Mouse (Mus musculus) Patski (cell line): ENCODE data around the gene Art4. TPM values are rescaled to one million over a fixed set of nuclear protein-coding genes. Genes with fewer than 3 reads are reported as not detected.

ENCODE experiments used
- ATAC-seq: fragments of 100-300 bp; one replicate; pipeline ENCODE4 v1.8.0; 2021
- CTCF ChIA-PET: fragments of 350-600 bp; sonication (Branson Sonifier 250); formaldehyde crosslinking; loops from one replicate; lab custom pipeline; 2022; ENCODE audit warnings: inconsistent platforms; lab: Charles Lee
- POLR2A ChIA-PET: fragments of 350-600 bp; sonication (Branson Sonifier 250); formaldehyde crosslinking; loops from one replicate; lab custom pipeline; 2022; ENCODE audit warnings: antibody characterized with exemption, inconsistent platforms; lab: Charles Lee
- DNase-seq: peaks from one replicate; pipeline ENCODE4 v3.0.0-alpha.2; 2011; ENCODE audit warnings: low read depth, low spot score
- H3K27me3 ChIP-seq: fragments of 371-371 bp; one replicate; pipeline ENCODE4 v1.5.1; 2021
- CTCF ChIP-seq: fragments of 100-300 bp; IDR thresholded peaks from one replicate; pipeline ENCODE4 v1.5.1; 2021
- in situ Hi-C: fragments of 300-500 bp; cut with MboI; formaldehyde crosslinking; loops from 3 replicates; pipeline ENCODE4 v1.11.1; 2018; ENCODE audit warnings: low pct_unique_long_range_greater_than_20kb, mixed read lengths
- polyA plus RNA-seq: library from polyadenylated mRNA; unstranded; gene quantifications from one replicate; pipeline ENCODE4 v1.2.3, GENCODE M21; 2021

Art4 gene
- polyA plus RNA-seq, 1 experiment from 2014 or later, result not detected

- ChIA-PET CTCF (no interaction called here), POLR2A (no interaction called here)
- no peak for TF ChIP-seq CTCF
- ATAC-seq (no peak), DNase-seq (no peak)
- in situ Hi-C loops, result loop anchor here (25.0 kb wide), 2 partner anchors 926 to 1749 kb away; partner anchors contain the start of genes Gprc5a and Strap
- H3K27me3 ChIP-seq, result no peaks in the 10 kb centered on the region
These were observed 46.3 kb downstream of the Art4 start for GRCm38 (mm10) chr6:136811196-136811595.

GRCm38 (mm10) chr6:136809673-136810072, 47.9 kb downstream of the Art4 start:
- H3K27me3 ChIP-seq, result no peaks in the 10 kb centered on the region
- TF ChIP-seq CTCF, result no peak
- POLR2A ChIA-PET, result interaction anchor here (0.9 to 1.2 kb wide), 2 partner anchors 12 to 22 kb away, joined by 3 to 4 read pairs; no protein-coding TSS in a partner anchor
- ATAC-seq (no peak), DNase-seq (no peak)
- in situ Hi-C loops, result loop anchor here (10.0 to 25.0 kb wide), 3 partner anchors 928 to 1885 kb away; partner anchors contain the start of genes Cdkn1b, Gprc5a and Strap
- CTCF ChIA-PET, result no interaction called here

GRCm38 (mm10) chr6:136809077-136809476, 48.5 kb downstream of the Art4 start:
- POLR2A ChIA-PET, result interaction anchor here (0.9 to 1.2 kb wide), 2 partner anchors 13 to 22 kb away, joined by 3 to 4 read pairs; no protein-coding TSS in a partner anchor
- CTCF ChIA-PET, result interaction anchor here (0.9 to 1.4 kb wide), 2 partner anchors 22 to 172 kb away, joined by 3 read pairs; no protein-coding TSS in a partner anchor

GRCm38 (mm10) chr6:136808631-136809046, 48.9 kb downstream of the Art4 start:
- no peak for TF ChIP-seq CTCF
- in situ Hi-C loops, result loop anchor here (10.0 to 25.0 kb wide), 3 partner anchors 929 to 1884 kb away; partner anchors contain the start of genes Cdkn1b, Gprc5a and Strap
- DNase-seq, result no peak
- POLR2A ChIA-PET, result interaction anchor here (1.2 kb wide), 1 partner anchor 23 kb away, joined by 3 read pairs; no protein-coding TSS in a partner anchor
- CTCF ChIA-PET, result interaction anchor here (0.9 to 1.4 kb wide), 2 partner anchors 22 to 172 kb away, joined by 3 read pairs; no protein-coding TSS in a partner anchor
- H3K27me3 ChIP-seq, result no peaks in the 10 kb centered on the region
- ATAC-seq, result peak; percentile 5

More at GRCm38 (mm10) chr6:136809077-136809476, 48.5 kb downstream of the Art4 start:
- ATAC-seq (no peak), DNase-seq (no peak)
- H3K27me3 ChIP-seq, result no peaks in the 10 kb centered on the region
- no peak for TF ChIP-seq CTCF
- in situ Hi-C loops, result loop anchor here (10.0 to 25.0 kb wide), 3 partner anchors 928 to 1884 kb away; partner anchors contain the start of genes Cdkn1b, Gprc5a and Strap

- no peaks in the 10 kb centered on the region for H3K27me3 ChIP-seq
- no peak for TF ChIP-seq CTCF
- POLR2A ChIA-PET, result no interaction called here
- peak; percentile 79 for DNase-seq
- CTCF ChIA-PET, result interaction anchor here (1.4 kb wide), 1 partner anchor 173 kb away, joined by 3 read pairs; no protein-coding TSS in a partner anchor
- ATAC-seq, result peak; percentile 88
- in situ Hi-C loops, result loop anchor here (10.0 to 25.0 kb wide), 3 partner anchors 929 to 1883 kb away; partner anchors contain the start of genes Cdkn1b, Gprc5a and Strap
These were observed 49.5 kb downstream of the Art4 start, which contains the start of gene H2afj for GRCm38 (mm10) chr6:136808014-136808417. Gene H2afj, plus strand, starts transcription at chr6:136808244.

GRCm38 (mm10) chr6:136807395-136808013, 50.0 kb downstream of the Art4 start:
- DNase-seq, result no peak
- H3K27me3 ChIP-seq, result no peaks in the 10 kb centered on the region
- POLR2A ChIA-PET, result no interaction called here
- no peak for ATAC-seq
- no peak for TF ChIP-seq CTCF
- CTCF ChIA-PET, result no interaction called here
- in situ Hi-C loops, result loop anchor here (10.0 to 25.0 kb wide), 3 partner anchors 930 to 1883 kb away; partner anchors contain the start of genes Cdkn1b, Gprc5a and Strap

GRCm38 (mm10) chr6:136806819-136807218, 50.7 kb downstream of the Art4 start:
- H3K27me3 ChIP-seq, result no peaks in the 10 kb centered on the region
- ChIA-PET POLR2A (no interaction called here), CTCF (interaction anchor here (0.6 to 1.8 kb wide), 2 partner anchors 25 to 2000 kb away, joined by 3 to 4 read pairs; no protein-coding TSS in a partner anchor)
- ATAC-seq, result no peak
- in situ Hi-C loops, result loop anchor here (10.0 to 25.0 kb wide), 3 partner anchors 930 to 1882 kb away; partner anchors contain the start of genes Cdkn1b, Gprc5a and Strap
- no peak for TF ChIP-seq CTCF
- no peak for DNase-seq

GRCm38 (mm10) chr6:136805409-136805775, 52.1 kb downstream of the Art4 start:
- in situ Hi-C loops, result loop anchor here (10.0 to 25.0 kb wide), 3 partner anchors 932 to 1881 kb away; partner anchors contain the start of genes Cdkn1b, Gprc5a and Strap
- TF ChIP-seq CTCF, result no peak
- ATAC-seq (no peak), DNase-seq (no peak)
- ChIA-PET POLR2A (interaction anchor here (0.9 to 3.0 kb wide), 3 partner anchors 22 to 160 kb away, joined by 3 to 18 read pairs (median 4); partner anchors contain the start of genes BC049715 and Wbp11), CTCF (interaction anchor here (0.8 to 2.1 kb wide), 7 partner anchors 26 to 175 kb away, joined by 3 to 6 read pairs (median 4); partner anchors contain the start of gene Smco3)
- H3K27me3 ChIP-seq, result no peaks in the 10 kb centered on the region

GRCm38 (mm10) chr6:136804705-136805408, 52.7 kb downstream of the Art4 start:
- no peaks in the 10 kb centered on the region for H3K27me3 ChIP-seq
- CTCF ChIA-PET, result interaction anchor here (0.7 to 2.1 kb wide), 7 partner anchors 27 to 382 kb away, joined by 3 to 6 read pairs (median 4); no protein-coding TSS in a partner anchor
- in situ Hi-C loops, result loop anchor here (10.0 to 25.0 kb wide), 3 partner anchors 932 to 1880 kb away; partner anchors contain the start of genes Cdkn1b, Gprc5a and Strap
- no peak for ATAC-seq
- DNase-seq, result no peak
- TF ChIP-seq CTCF, result no peak
- POLR2A ChIA-PET, result interaction anchor here (0.6 to 3.0 kb wide), 10 partner anchors 23 to 1776 kb away, joined by 3 to 18 read pairs (median 5); partner anchors contain the start of genes BC049715, Smco3 and Wbp11
